Mouse (Mus musculus) bone marrow, adult 2 months (tissue): Measurements from ENCODE around the gene Sorbs2. TPM values are rescaled to one million over a fixed set of nuclear protein-coding genes. Genes with fewer than 3 reads are reported as not detected.

Source experiments
- H3K27ac ChIP-seq: fragments of 200-500 bp; 2 replicates; pipeline ENCODE4 v1.5.1; 2012; ENCODE audit warnings: low read depth, mild to moderate bottlenecking, control low read depth, inconsistent platforms, low read length; ENCODE audit not compliant: control insufficient read depth, poor library complexity, insufficient read depth
- H3K4me1 ChIP-seq: fragments of 200-500 bp; 2 replicates; pipeline ENCODE4 v1.6.1; 2011; ENCODE audit warnings: low read length; ENCODE audit not compliant: control insufficient read depth, insufficient read depth
- H3K4me3 ChIP-seq: fragments of 200-500 bp; replicated peaks from 2 replicates; pipeline ENCODE3; 2011; ENCODE audit warnings: mild to moderate bottlenecking, low read depth, low read length, control low read depth; ENCODE audit not compliant: control insufficient read depth
- CTCF ChIP-seq: fragments of 200-500 bp; IDR thresholded peaks from 2 replicates; pipeline ENCODE4 v1.5.1; 2011; ENCODE audit warnings: low read length, control low read depth; ENCODE audit not compliant: control insufficient read depth, insufficient read depth
- POLR2A ChIP-seq: fragments of 200-500 bp; IDR thresholded peaks from 2 replicates; pipeline ENCODE4 v1.6.1; 2011; ENCODE audit warnings: low read depth, mild to moderate bottlenecking, control low read depth, low read length, borderline replicate concordance; ENCODE audit not compliant: control insufficient read depth
- WGBS: fragments of 180-500 bp; shearing (Covaris S2); methylation state at CpG from one replicate; pipeline ENCODE4 v1.1.7; 2018; 5-methylcytosine and 5-hydroxymethylcytosine counted together
- polyA plus RNA-seq: library from polyadenylated mRNA; stranded (reverse); fragments of >200 nt; gene quantifications from 2 replicates; pipeline ENCODE4 v1.2.4, GENCODE M21; 2011; ENCODE audit warnings: low replicate concordance; ENCODE audit not compliant: missing spikeins, insufficient read depth, insufficient read length

Gene Sorbs2
- polyA plus RNA-seq, 1 experiment = 6.5 TPM

- WGBS = 31% methylated on average over 10 of the region's 10 CpGs
- TF ChIP-seq POLR2A (no peak), CTCF (no peak)
- Histone ChIP-seq H3K27ac (no peak overlapping the region; the same call in 1 of the 2 replicates), H3K4me1 (no peaks in the 10 kb centered on the region), H3K4me3 (no peak overlapping the region)
Observed at GRCm38 (mm10) chr8:45874945-45875626, 367.5 kb downstream of the Sorbs2 start.

GRCm38 (mm10) chr8:45876397-45876796, 368.8 kb downstream of the Sorbs2 start:
- 75% methylated on average over 5 of the region's 5 CpGs for WGBS
- Histone ChIP-seq H3K4me1 (no peaks in the 10 kb centered on the region), H3K4me3 (no peak overlapping the region), H3K27ac (no peak overlapping the region)
- TF ChIP-seq POLR2A = no peak
- no peak for TF ChIP-seq CTCF

Other genes with a start within 250 kb of the Sorbs2 start
- not detected in 2 replicates for gene F11, start 245.8 kb upstream of the Sorbs2 start, polyA plus RNA-seq
- 0.83 and 1.3 TPM in 2 replicates for gene Klkb1, start 212.9 kb upstream of the Sorbs2 start, polyA plus RNA-seq
- not detected in 2 replicates for gene Gm45753, start 199.3 kb upstream of the Sorbs2 start, polyA plus RNA-seq
- gene Cyp4v3, start 174.6 kb upstream of the Sorbs2 start, polyA plus RNA-seq = 1.7 and 2.9 TPM in 2 replicates
- gene Fam149a, start 125.5 kb upstream of the Sorbs2 start, polyA plus RNA-seq = 1.2 and 1.7 TPM in 2 replicates
- gene Tlr3, start 96.7 kb upstream of the Sorbs2 start, polyA plus RNA-seq = 3.0 and 4.2 TPM in 2 replicates